Mouse (Mus musculus) layer of hippocampus, adult 18-20 months (tissue): ENCODE results near the gene Klhl29. TPM values are rescaled to one million over a fixed set of nuclear protein-coding genes. Genes with fewer than 3 reads are reported as not detected.

Experiments used
- DNase-seq, 2 experiments: peaks; one replicate each; pipeline ENCODE4 v3.0.0; 2022; ENCODE audit warnings: low spot score in 2 of 2
- total RNA-seq, 2 experiments: library from RNA; stranded (reverse); gene quantifications; 2 replicates each; pipeline ENCODE4 v1.2.3; 2021

The Klhl29 gene
- total RNA-seq, 2 experiments from 2014 or later = 40.8 to 44.5 TPM

DNA sequence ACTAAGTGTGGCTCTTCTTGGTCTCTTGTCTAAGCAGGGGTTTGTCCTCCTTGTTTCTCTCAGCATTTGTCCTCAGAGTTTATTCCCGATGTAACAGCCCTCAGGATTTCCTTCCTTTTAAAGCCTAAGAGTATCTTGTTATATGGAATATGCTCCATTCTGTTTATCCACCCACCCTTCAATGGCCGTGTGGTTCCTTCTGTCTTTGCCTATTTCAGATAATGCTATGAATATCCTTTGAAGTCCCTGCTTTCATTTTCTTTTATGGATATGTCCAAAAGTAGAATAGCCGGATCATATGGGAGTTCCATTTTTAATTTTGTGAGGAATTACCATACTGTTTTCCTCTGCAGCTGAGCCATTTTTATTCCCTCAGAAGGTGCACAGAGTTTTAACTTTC is 305.4 kb downstream of the Klhl29 start:
- no peak for DNase-seq

DNA sequence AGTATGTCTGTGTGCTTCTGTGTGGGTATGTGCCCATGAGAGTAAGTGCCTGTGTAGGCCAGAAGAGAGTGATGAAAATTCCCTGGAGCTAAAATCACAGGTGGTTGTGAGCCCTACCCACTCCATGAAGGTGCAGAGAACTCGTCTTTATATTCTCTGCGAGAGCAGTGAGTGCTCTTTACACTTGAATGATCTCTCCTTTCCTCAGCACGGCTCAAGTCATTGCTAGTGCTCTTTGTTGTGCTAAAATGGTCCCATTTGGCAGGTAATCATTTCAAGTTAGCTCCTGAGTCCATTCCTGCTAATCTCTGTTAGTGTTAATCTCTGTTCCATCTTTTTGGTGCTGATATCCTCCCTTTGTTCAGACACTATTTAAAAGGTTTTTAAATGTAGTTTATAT is 307.9 kb downstream of the Klhl29 start:
- DNase-seq = no peak

DNA sequence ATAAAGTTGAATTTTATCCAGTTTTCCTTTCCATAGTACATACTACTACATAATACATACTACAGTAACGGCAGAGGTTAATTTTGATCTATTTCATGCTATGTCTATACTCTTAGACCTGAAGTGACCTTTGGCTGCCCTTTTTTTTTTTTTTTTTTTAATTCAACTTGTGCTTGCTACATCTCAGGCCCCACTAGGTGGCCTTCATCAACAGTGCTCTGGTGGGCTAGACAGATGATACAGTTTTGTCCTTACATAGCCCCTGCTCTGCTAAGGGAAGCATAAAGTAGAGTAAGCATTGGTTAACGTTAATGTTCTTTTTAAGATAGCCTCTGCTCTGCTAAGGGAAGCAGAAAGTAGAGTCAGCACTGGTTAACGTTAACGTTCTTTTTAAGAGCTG is 327.4 kb downstream of the Klhl29 start:
- DNase-seq = no peak

DNA sequence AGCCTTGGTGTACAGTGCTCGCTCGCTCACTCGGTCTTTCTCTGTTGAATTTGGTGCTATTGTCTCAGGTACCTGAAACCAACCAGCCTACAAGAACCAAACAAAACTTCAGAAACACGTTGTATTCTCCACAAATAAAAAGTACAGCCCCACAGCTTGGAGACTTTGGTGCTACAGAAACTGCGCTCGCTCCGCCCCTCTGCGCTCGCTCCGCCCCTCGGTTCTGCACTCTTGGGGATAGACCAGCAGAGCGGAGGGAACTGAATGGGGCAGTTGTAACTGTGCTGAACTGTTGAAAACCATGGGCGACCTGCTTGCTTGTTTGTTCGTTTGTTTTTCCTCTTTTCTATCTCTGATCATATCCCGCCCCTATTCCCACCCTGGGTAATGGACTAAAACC is 331.3 kb downstream of the Klhl29 start:
- DNase-seq = no peak

DNA sequence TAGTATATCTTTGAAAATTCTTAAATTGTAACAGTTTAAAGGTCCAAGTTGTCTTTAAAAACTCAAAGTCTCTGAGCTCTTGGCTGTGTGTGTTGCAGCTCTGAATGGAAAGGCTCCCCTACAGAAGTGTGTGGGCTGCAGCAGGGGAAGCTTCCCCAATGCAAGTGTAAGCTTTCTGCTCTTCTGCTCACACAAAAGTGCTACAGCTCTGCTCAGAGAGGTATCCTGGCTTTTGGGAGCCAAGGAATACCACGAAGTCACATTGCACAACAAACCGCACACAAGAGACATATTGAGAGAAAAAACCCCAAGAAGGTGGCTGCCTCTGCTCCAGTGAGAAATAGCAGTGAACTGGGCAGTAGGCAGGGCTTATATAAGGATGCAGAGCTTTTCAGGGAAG is 337.5 kb downstream of the Klhl29 start:
- DNase-seq = no peak

DNA sequence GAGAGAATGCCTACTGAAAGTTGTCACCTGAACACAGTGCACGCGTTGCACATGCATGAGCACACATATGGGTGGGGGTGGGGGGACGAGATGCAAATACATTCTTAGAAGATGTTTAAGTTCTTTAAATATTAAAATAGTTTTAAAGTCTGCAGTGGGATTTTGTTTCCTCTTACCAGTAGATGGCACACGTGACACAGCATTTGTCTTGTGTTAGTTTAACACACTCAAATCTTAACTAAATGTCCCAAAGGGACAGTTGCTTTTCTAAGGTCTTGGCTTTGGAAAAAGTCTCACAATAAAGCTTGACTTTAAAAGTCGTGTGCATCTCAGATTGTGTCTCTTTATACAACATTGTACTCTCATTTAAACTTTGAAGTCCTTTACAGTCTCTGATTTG is 346.4 kb downstream of the Klhl29 start:
- no peak for DNase-seq
